Mouse (Mus musculus) layer of hippocampus, adult 18-20 months (tissue): ENCODE data around the gene Gm11564. TPM values are rescaled to one million over a fixed set of nuclear protein-coding genes. Genes with fewer than 3 reads are reported as not detected.
"Not testable (repeated sequence)": the region's sequence is repeated elsewhere in the genome, so short reads cannot be mapped to it uniquely, and the experiment has no call there.

Source experiments
- DNase-seq, 2 experiments: peaks; one replicate each; pipeline ENCODE4 v3.0.0; 2022; ENCODE audit warnings: low spot score in 2 of 2
- long read RNA-seq: library from polyadenylated mRNA; stranded (forward); transcript quantifications from one replicate; pipeline ENCODE4 v2.0.0, GENCODE M21; 2021
- total RNA-seq, 2 experiments: library from RNA; stranded (reverse); gene quantifications; 2 replicates each; pipeline ENCODE4 v1.2.3; 2021

Gm11564 gene
- total RNA-seq: not detected
- long read RNA-seq: 0 reads

DNA sequence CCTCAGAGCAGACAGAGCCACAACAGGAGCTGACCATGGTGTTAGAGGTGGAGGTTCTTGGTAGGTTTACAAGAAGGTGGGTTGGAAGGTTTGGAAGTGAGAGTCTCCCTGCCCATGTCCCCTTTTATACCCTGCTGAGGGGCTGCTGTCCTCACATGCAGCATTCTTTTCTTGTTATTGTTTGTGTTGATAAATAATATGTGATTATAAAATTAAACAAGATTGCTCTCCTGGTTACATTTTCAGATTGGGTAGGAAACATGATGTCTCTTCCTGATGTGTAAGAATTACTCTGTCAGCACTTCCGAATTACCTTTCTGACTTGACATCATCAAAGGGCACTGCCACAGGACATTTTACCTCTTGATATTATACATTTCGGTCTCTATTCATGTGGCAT lies at the start of gene Gm11564:
TSS of gene Gm11564 (minus strand) at position 101 of the 400 bp plus-strand sequence.
- DNase-seq: not testable (repeated sequence)

DNA sequence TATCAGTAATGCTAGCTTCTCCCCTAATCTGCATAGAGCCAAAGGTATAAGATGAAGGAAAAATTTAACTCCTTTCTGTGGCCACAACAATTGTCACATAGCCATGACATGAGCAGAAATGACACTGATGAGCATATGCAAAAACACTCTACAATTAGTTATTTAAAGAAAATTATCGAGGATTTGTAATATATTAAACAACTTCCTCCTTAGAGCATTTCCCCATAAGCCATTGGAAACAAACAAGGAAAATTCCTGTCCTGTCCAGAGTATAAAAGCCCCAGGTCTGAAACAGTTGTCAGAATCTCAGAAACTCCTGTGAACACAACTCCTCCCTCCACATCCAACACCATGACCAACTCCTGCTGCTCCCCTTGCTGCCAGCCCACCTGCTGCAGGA lies 48.7 kb upstream of the Gm11564 start, which contains the start of gene Gm11559:
TSS of gene Gm11559 (plus strand) at position 301 of the 400 bp plus-strand sequence.
- DNase-seq: not testable (repeated sequence)

DNA sequence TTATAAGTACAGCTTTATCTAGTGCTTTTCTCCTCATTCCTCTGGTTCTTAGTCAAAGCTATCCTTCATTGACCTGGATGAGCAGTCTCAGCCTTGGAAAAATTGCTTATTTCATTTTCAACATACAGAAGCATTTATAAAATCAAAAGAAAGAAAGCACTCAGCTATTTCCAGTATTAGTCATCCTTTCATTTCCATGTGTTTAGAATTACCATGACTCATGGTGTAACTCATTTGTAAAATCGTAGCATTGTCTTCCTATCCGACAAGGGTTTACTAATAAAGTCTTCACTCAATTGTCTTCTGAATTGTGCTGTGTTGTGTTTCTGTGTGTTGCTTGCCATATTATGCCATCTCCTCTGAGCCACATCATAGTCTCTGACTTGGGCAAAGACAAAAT lies 43.3 kb upstream of the Gm11564 start:
- DNase-seq: no peak

DNA sequence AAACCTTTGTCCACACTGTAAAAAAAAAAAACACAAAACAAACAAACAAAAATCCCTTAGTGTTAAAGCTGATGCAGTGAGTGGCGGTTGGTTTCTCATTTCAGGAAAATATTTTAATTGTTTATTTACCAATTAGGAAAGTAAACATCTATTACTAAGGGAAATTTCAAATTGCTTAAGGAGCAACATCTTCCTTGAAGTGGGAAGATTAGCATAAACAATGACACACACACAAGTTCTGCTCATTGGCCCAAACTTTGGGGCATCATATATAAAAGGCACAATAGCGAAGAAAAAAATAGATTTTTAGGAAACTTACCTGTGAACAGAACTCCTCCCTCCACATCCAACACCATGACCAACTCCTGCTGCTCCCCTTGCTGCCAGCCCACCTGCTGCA lies 42.2 kb upstream of the Gm11564 start, which contains the start of gene Gm11568:
TSS of gene Gm11568 (plus strand) at position 301 of the 400 bp plus-strand sequence.
- DNase-seq: no peak

DNA sequence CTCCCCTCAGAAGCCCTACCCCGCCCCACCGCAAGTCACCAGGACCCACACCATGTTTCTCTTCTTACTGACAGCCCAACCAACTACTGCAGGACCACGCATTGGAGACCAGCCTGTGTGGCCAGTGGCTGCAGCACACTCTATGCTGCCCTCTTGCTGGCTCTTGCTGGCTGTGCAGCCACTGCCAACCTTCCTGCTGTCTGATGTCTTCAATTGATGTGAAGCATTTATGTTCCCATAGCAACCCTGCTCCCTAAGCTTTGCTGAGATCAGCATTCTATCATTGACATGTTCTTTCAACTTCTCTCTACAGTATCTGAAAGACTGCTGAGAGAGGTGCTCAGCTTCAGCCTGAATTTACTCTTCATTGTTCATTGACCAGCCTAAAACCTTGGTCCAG lies 38.7 kb upstream of the Gm11564 start:
- DNase-seq: no peak

DNA sequence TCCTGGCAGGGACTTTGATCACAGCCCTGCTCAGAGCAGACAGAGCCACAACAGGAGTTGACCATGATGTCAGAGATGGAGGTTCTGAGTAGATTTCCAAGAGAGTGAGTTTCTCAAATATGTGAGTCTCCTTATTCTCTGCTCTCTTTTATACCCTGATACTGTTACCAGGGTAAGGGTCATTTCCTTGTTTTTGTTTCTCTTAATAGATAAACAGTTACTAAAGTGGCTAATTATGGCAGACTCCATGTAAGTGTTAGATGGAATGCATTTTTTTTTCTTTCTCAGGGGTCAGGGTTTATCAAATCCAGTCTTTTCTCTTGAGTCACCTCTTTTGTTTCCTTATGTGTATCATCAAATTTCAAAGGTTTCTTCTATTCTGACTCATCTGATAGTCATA lies 36.0 kb upstream of the Gm11564 start, which contains the start of gene Krtap4-16:
TSS of gene Krtap4-16 (minus strand) at position 101 of the 400 bp plus-strand sequence.
- DNase-seq: no peak

DNA sequence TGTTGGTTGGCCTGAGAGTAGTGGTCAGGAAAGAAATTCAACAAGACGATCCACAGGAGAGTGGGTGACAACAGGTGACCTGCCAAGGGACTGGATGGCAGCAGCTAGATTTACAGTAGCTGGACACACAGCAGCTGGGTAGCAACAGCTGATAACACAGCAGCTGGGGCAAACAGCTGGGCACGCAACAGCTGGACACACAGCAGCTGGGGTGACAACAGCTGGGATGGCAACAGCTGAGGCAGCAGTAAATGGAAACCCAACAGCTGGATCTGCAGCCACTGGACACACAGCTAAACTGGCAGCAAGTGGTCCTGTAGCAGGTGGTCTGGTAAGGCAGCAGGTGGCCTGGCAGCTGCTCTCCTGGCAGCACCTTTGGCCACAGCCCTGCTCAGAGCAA lies 31.3 kb upstream of the Gm11564 start:
- no peak for DNase-seq

DNA sequence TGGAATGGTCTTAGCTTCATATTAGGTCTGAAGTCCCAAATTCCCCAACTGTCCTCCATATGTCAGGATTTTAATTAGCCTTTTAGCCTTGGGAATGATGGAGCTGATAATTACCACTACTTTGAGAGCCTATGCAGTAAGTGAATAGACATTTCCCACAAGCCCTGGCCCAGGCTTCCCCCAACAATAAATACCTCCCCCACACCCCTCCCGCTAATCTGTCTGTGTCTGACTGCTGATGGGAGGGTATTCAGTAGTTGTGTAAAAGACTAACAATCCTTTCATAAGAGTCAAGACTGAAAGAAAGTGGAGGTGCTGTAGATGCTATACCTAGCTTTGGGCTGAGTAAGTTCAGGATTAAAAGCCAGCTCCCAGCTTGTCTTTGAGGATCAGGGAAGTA lies 26.7 kb upstream of the Gm11564 start:
- no peak for DNase-seq

DNA sequence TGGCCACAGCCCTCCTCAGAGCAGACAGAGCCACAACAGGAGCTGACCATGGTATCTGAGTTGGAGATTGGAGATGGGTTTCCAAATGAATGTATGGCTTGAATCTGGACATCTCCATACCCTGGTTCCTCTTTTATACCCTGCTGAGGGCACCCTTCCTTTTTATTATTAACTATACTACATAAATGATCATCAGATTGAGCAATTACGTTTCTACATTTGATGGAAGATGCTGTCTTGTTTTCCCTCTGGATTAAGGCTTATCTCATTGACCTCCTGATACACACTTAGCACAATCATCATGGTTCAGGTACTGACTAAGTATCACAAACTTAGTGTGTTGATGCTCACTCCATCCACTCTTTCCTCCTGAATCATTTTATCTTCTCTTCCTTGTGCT lies 22.5 kb upstream of the Gm11564 start, which contains the start of gene 2300003K06Rik:
TSS of gene 2300003K06Rik (minus strand) at position 101 of the 400 bp plus-strand sequence.
- no peak for DNase-seq

DNA sequence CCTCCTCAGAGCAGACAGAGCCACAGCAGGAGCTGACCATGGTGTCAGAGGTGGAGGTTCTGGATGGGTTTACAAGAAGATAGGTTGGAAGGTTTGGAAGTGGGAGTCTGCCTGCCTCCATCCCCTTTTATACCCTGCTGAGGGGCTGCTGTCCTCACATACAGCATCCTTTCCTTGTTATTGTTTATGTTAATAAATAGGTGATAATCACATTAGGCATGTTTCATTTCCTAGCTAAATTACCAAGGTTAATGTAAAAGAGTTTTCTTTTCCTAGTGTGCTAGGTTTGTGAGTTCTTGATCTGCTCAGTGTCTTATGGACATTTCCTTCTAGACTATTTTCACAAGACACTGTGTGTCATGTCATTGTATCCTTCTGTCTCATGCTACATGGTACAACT lies 5.7 kb downstream of the Gm11564 start, which contains the start of gene Krtap4-13:
TSS of gene Krtap4-13 (minus strand) at position 101 of the 400 bp plus-strand sequence.
- DNase-seq: not testable (repeated sequence)

DNA sequence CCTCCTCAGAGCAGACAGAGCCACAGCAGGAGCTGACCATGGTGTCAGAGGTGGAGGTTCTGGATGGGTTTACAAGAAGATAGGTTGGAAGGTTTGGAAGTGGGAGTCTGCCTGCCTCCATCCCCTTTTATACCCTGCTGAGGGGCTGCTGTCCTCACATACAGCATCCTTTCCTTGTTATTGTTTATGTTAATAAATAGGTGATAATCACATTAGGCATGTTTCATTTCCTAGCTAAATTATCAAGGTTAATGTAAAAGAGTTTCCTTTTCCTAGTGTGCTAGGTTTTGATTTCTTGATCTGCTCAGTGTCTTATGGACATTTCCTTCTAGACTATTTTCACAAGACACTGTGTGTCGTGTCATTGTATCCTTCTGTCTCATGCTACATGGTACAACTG lies 11.1 kb downstream of the Gm11564 start, which contains the start of gene Gm11554:
TSS of gene Gm11554 (minus strand) at position 101 of the 400 bp plus-strand sequence.
- DNase-seq: not testable (repeated sequence)

DNA sequence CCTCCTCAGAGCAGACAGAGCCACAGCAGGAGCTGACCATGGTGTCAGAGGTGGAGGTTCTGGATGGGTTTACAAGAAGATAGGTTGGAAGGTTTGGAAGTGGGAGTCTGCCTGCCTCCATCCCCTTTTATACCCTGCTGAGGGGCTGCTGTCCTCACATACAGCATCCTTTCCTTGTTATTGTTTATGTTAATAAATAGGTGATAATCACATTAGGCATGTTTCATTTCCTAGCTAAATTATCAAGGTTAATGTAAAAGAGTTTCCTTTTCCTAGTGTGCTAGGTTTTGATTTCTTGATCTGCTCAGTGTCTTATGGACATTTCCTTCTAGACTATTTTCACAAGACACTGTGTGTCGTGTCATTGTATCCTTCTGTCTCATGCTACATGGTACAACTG lies 16.6 kb downstream of the Gm11564 start, which contains the start of gene Gm11569:
TSS of gene Gm11569 (minus strand) at position 101 of the 400 bp plus-strand sequence.
- DNase-seq: not testable (repeated sequence)

DNA sequence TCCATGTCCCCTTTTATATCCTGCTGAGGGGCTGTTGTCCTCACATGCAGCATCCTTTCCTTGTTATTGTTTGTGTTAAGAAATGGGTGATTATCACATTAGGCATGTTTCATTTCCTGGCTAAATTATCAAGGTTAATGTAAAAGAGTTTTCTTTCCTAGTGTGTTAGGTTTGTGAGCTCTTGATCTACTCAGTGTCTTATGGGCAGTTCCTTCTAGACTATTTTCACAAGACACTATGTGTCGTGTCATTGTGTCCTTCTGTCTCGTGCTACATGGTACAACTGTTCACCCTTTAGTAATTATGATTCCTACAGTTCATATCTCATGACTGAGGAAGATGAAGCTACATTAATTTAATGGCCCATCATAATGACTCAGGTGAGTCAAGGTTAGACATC lies 22.1 kb downstream of the Gm11564 start, which contains the start of gene Gm11596:
TSS of gene Gm11596 (minus strand) at position 101 of the 400 bp plus-strand sequence.
- DNase-seq: no peak

DNA sequence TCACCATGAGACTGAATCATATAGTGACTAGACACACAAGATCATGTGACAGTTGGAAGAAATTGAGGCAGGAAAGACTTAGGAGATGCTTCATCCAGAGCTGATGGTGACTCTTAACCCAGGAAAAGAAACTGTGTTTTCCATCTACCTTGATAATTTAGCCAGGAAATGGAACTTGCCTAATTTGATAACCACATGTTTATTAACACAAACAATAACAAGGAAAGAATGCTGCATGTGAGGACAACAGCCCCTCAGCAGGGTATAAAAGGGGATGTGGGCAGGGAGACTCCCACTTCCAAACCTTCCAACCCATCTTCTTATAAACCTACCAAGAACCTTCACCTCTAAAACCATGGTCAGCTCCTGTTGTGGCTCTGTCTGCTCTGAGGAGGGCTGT lies 30.6 kb downstream of the Gm11564 start, which contains the start of gene Krtap4-9:
TSS of gene Krtap4-9 (plus strand) at position 301 of the 400 bp plus-strand sequence.
- not testable (repeated sequence) for DNase-seq

DNA sequence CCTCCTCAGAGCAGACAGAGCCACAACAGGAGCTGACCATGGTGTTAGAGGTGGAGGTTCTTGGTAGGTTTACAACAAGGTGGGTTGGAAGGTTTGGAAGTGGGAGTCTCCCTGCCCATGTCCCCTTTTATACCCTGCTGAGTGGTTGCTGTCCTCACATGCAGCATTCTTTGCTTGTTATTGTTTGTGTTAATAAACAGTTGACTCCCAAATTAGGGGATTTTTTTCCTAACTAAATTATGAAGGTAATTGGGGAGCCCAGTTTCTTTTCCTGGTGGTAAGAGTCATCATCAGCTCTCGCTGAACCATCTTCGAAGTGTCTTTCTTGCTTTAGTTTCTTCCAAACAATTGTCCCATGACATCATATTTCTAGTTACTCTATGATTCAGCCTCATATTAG lies 34.9 kb downstream of the Gm11564 start, which contains the start of gene Krtap4-8:
TSS of gene Krtap4-8 (minus strand) at position 101 of the 400 bp plus-strand sequence.
- DNase-seq: no peak

DNA sequence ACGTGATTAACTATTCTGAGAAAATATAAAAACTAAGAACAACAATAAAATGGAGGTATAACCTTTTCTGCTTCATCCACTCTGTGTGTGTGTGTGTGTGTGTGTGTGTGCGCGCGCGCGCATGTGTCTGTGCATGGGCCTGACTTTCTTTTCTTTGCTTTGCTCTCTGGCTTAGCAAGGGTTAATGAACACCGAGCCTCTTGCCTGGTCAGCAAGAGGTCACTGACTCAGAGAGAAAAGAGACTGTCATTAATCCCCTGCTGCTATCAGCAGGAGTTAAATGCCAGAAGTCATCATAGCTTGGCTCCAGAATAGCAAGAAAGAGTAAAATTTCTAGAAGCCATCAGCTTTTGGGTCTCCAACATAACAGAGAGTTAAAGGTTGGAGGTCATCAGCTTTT lies 37.1 kb downstream of the Gm11564 start:
- no peak for DNase-seq

DNA sequence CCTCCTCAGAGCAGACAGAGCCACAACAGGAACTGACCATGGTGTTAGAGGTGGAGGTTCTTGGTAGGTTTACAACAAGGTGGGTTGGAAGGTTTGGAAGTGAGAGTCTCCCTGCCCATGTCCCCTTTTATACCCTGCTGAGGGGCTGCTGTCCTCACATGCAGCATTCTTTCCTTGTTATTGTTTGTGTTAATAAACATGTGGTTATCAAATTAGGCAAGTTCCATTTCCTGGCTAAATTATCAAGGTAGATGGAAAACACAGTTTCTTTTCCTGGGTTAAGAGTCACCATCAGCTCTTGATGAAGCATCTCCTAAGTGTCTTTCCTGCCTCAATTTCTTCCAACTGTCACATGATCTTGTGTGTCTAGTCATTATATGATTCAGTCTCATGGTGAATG lies 42.7 kb downstream of the Gm11564 start, which contains the start of gene Gm11595:
TSS of gene Gm11595 (minus strand) at position 101 of the 400 bp plus-strand sequence.
- DNase-seq: not testable (repeated sequence)

DNA sequence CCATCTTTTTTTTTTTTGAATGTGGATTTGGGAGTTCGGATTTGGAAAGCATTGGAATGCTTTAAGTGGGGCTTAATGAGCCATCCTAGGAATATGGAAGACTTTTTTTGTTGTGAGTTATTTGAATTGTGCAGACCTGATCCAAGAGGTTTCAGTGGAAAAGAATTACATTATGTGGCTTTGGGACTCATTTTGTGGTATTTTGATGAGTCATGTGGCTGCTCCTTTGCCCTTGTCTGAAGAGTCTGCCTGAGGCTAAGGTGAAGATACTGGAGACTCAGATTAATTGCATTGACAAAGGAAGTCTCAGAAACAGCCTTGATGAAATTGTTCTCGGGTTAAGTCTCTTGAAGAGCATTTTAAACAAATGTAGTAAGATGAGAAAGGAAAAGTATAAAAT lies 47.1 kb downstream of the Gm11564 start:
- DNase-seq: no peak
